Mouse (Mus musculus): ENCODE results near the gene Smg9.

- TF ChIP-seq POLR2A (IDR thresholded peaks at IDR 0.05; ENCODE audit: insufficient read depth, low read depth, low read length) (no peak), CTCF (IDR thresholded peaks at IDR 0.05; ENCODE audit: insufficient read depth, low read depth, low read length) (no peak)
Measured at GRCm38 (mm10) chr7:24446697-24447340, 47.4 kb downstream of the Smg9 start.

Measured in olfactory bulb, adult 2 months (tissue).